Mouse (Mus musculus): ENCODE data around the gene Nhlrc3. TPM values are rescaled to one million over a fixed set of nuclear protein-coding genes. Genes with fewer than 3 reads are reported as not detected.

Gene Nhlrc3
- polyA plus RNA-seq (2014; fragmentation: Illumina TruSeq; extraction: RNeasy Lipid Tissue Mini Kit (QIAGEN cat#74804); ENCODE audit: low read depth, low replicate concordance) = 3.9 TPM

GRCm38 (mm10) chr3:53463046-53463764, at the start of gene Nhlrc3, which contains the start of gene Proser1:
TSS of gene Nhlrc3 (minus strand) at chr3:53463332.
TSS of gene Proser1 (plus strand) at chr3:53463666.

GRCm38 (mm10) chr3:53488353-53488752, 25.2 kb upstream of the Nhlrc3 start, which contains the start of gene Stoml3:
TSS of gene Stoml3 (plus strand) at chr3:53488653.

Other genes starting within 250 kb of the Nhlrc3 start
- gene Proser1, start 334 bp upstream of the Nhlrc3 start, polyA plus RNA-seq (2014; fragmentation: Illumina TruSeq; extraction: RNeasy Lipid Tissue Mini Kit (QIAGEN cat#74804); ENCODE audit: low read depth, low replicate concordance) = 5.6 TPM
- gene Stoml3, start 25.3 kb upstream of the Nhlrc3 start, polyA plus RNA-seq (2014; fragmentation: Illumina TruSeq; extraction: RNeasy Lipid Tissue Mini Kit (QIAGEN cat#74804); ENCODE audit: low read depth, low replicate concordance) = not detected
- 0.08 TPM for gene Frem2, start 194.0 kb upstream of the Nhlrc3 start, polyA plus RNA-seq (2014; fragmentation: Illumina TruSeq; extraction: RNeasy Lipid Tissue Mini Kit (QIAGEN cat#74804); ENCODE audit: low read depth, low replicate concordance)